In the genomic region with DNA sequence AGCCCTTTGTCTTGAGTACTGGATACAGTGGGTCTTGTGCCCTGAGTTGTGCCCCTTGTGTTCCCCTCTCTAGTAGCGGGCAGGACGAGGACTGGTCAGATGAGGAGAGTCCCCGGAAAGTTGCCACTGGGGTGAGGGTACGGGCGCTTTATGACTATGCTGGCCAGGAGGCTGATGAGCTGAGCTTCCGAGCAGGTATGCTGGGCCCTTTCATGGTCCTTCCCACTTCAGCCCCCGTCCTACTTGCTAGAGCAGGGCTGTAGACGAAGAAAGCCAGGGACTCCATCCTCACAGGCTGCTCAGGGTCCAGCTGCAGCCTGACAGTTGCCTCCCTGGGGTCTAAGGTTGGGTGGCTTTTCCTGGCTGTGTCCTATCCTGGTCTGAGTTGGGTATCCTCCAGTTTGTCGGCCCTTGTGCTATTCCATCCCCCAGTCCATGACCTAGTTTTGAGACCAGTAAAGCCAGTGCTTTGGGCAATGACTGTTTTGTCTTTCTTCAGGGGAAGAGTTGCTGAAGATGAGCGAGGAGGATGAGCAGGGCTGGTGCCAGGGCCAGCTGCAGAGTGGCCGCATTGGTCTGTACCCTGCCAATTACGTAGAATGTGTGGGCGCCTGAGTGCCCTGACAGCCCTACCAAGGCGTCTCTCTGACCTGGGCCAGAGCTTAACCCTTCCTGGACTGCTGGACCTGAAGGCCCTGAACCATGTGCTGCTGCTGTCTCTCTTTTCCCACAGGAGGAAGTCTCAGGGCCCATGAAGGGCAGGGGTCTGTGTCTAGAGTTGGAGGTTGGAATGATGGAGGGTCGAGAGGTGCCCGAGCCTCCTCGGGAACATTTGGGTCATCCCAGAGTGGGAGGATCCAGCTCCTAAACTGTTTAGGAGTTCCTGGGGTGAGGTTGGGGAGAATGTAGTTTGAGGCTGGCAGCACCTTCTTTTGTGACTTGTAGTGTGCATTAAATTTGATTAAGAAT, we compare ENCODE assay signal across 9 mouse cellular contexts. TPM values are rescaled to one million over a fixed set of nuclear protein-coding genes. Genes with fewer than 3 reads are reported as not detected.
DNase-seq lines count a peak whose midpoint lies in the region; ATAC-seq and TF ChIP-seq lines count a peak whose summit lies in the region.
"Had no signal": no experiment of that assay in that cellular context is flagged by ENCODE, and none has a peak within 500 bp of the region (broad histone marks: within the 10 kb centered on the region; RNA-seq: fewer than 3 reads in every experiment).

No protein-coding gene starts in this region.

- H3K36me3 ChIP-seq in heart, adult 2 months (ENCODE audit: control insufficient read depth, insufficient read depth, low read length): no peaks in the 10 kb centered on the region; the same call in 1 of the 2 replicates
- peaks cover 20% of the 10 kb centered on the region for H3K36me3 ChIP-seq in ES-Bruce4 (ENCODE audit: control insufficient read depth, insufficient read depth, low read length, poor library complexity, severe bottlenecking)
- H3K36me3 ChIP-seq in forebrain, embryonic 16.5 days (ENCODE audit: control insufficient read depth, insufficient read depth): peaks cover 19% of the 10 kb centered on the region
- H3K36me3 ChIP-seq in liver, embryonic 16.5 days (ENCODE audit: control insufficient read depth, insufficient read depth): peaks cover 24% of the 10 kb centered on the region

- peaks cover 2% of the 10 kb centered on the region; the same call in 1 of the 2 replicates for H3K79me2 ChIP-seq in heart, adult 2 months (replicated peaks; ENCODE audit: control insufficient read depth, insufficient read depth, low read length)

- peak overlapping the region; percentile 91 for H3K27ac ChIP-seq in heart, adult 2 months
- H3K27ac ChIP-seq in ES-Bruce4 (ENCODE audit: insufficient read depth, low read length): no peak overlapping the region
- peak overlapping the region; percentile 86 for H3K27ac ChIP-seq in forebrain, embryonic 16.5 days (ENCODE audit: low read length)
- peak overlapping the region; percentile 82 for H3K27ac ChIP-seq in liver, embryonic 16.5 days (ENCODE audit: low read length)

- intact Hi-C loops in heart, adult 2 months (cut with DNase I): no loop called here
- intact Hi-C loops in heart, postnatal 10 days (cut with DNase I): no loop called here

- 85% methylated on average over 17 of the region's 17 CpGs for WGBS in heart, adult 2 months
- WGBS in forebrain, embryonic 16.5 days: 89% methylated on average over 17 of the region's 17 CpGs
- 75% methylated on average over 17 of the region's 17 CpGs for WGBS in liver, embryonic 16.5 days (ENCODE audit: insufficient replicate concordance)

- ATAC-seq in forebrain, embryonic 16.5 days: no peak; the same call in 1 of the 2 replicates
- no peak for ATAC-seq in liver, embryonic 16.5 days (ENCODE audit: low read depth)

- H3K4me1 ChIP-seq in heart, adult 2 months (ENCODE audit: control insufficient read depth, insufficient read depth, low read length): peaks cover 3% of the 10 kb centered on the region
- no peaks in the 10 kb centered on the region for H3K4me1 ChIP-seq in ES-Bruce4 (ENCODE audit: control insufficient read depth, insufficient read depth, low read length)
- peaks cover 16% of the 10 kb centered on the region for H3K4me1 ChIP-seq in forebrain, embryonic 16.5 days (replicated peaks; ENCODE audit: control insufficient read depth, insufficient read depth, low read length)
- H3K4me1 ChIP-seq in liver, embryonic 16.5 days (ENCODE audit: control insufficient read depth, low read depth, low read length): peaks cover 17% of the 10 kb centered on the region

- TF ChIP-seq POLR2A in heart, adult 2 months (IDR thresholded peaks at IDR 0.05; ENCODE audit: insufficient read depth, low read depth, low read length): no peak
- TF ChIP-seq POLR2A in ES-Bruce4 (IDR thresholded peaks at IDR 0.05; ENCODE audit: insufficient read depth, low read length): no peak

- no peaks in the 10 kb centered on the region for H3K27me3 ChIP-seq in heart, adult 2 months (ENCODE audit: control insufficient read depth, insufficient read depth, low read length)
- no peaks in the 10 kb centered on the region for H3K27me3 ChIP-seq in ES-Bruce4 (ENCODE audit: control insufficient read depth, insufficient read depth, low read length, poor library complexity, severe bottlenecking)
- H3K27me3 ChIP-seq in forebrain, embryonic 16.5 days (replicated peaks; ENCODE audit: control insufficient read depth, insufficient read depth, low read length): no peaks in the 10 kb centered on the region
- H3K27me3 ChIP-seq in liver, embryonic 16.5 days (ENCODE audit: control insufficient read depth, insufficient read depth, low read depth, low read length): peaks cover 5% of the 10 kb centered on the region
- H3K27me3 ChIP-seq: Patski had no signal

- no peak for TF ChIP-seq CTCF in heart, adult 2 months (IDR thresholded peaks at IDR 0.05)
- TF ChIP-seq CTCF in ES-Bruce4 (IDR thresholded peaks at IDR 0.05; ENCODE audit: low read depth, low read length): no peak

- peak overlapping the region; percentile 82 for H3K4me2 ChIP-seq in forebrain, embryonic 16.5 days (ENCODE audit: low read length)
- H3K4me2 ChIP-seq in liver, embryonic 16.5 days (ENCODE audit: low read depth, low read length): peak overlapping the region; percentile 89

- no peaks in the 10 kb centered on the region for H3K9me3 ChIP-seq in ES-Bruce4 (replicated peaks; ENCODE audit: control insufficient read depth, insufficient read depth, low read length, poor library complexity, severe bottlenecking)
- H3K9me3 ChIP-seq in forebrain, embryonic 16.5 days (ENCODE audit: control insufficient read depth, low read length): no peaks in the 10 kb centered on the region
- H3K9me3 ChIP-seq in liver, embryonic 16.5 days (replicated peaks; ENCODE audit: control insufficient read depth, low read length): no peaks in the 10 kb centered on the region

- no peak for TF ChIP-seq EP300 in heart, adult 2 months (IDR thresholded peaks at IDR 0.05; ENCODE audit: insufficient read depth, low read depth, low read length)
- TF ChIP-seq EP300 in ES-Bruce4 (IDR thresholded peaks at IDR 0.05; ENCODE audit: insufficient read depth, low read depth, low read length): no peak

- H3K9ac ChIP-seq in heart, adult 2 months (ENCODE audit: low read depth, low read length): no peak overlapping the region
- H3K9ac ChIP-seq in ES-Bruce4 (ENCODE audit: low read depth, poor library complexity, severe bottlenecking): peak overlapping the region; percentile 19
- H3K9ac ChIP-seq in forebrain, embryonic 16.5 days (replicated peaks; ENCODE audit: low read depth, low read length): peak overlapping the region; percentile 68
- peak overlapping the region; percentile 69 for H3K9ac ChIP-seq in liver, embryonic 16.5 days (ENCODE audit: low read depth, low read length)

- no peak for DNase-seq in heart, adult 2 months
- DNase-seq in heart, postnatal 10 days: no peak
- no peak for DNase-seq in Muller cell, postnatal 12 days (ENCODE audit: inconsistent ontology term)
- DNase-seq in layer of hippocampus, postnatal 14 days (ENCODE audit: low spot score in 2 of 2): no peak
- no peak for DNase-seq in gastrocnemius, postnatal 25 days

- H3K4me3 ChIP-seq in heart, adult 2 months: peak overlapping the region; percentile 55
- H3K4me3 ChIP-seq in ES-Bruce4 (ENCODE audit: low read depth, low read length): peak overlapping the region; percentile 57; the same call in 1 of the 2 replicates
- H3K4me3 ChIP-seq in forebrain, embryonic 16.5 days (replicated peaks; ENCODE audit: low read length): peak overlapping the region; percentile 77
- peak overlapping the region; percentile 86 for H3K4me3 ChIP-seq in liver, embryonic 16.5 days (ENCODE audit: low read depth, low read length)

RNA-seq across cellular contexts. Expression of gene Arfgap2, which starts 0.8 kb away (rescaled TPM):
- 10 to 100 TPM; 54.7 to 58.2 TPM for total RNA-seq in heart, adult 2 months (2021)
- polyA plus RNA-seq in heart, adult 2 months (2012; rRNA removed): 35.0 and 43.2 TPM in 2 replicates
- total RNA-seq in heart, postnatal 10 days (2021): 10 to 100 TPM; 64.2 to 64.5 TPM
- 35.3 and 40.9 TPM in 2 replicates for polyA plus RNA-seq in ES-Bruce4 (2011; ENCODE audit: insufficient read depth, insufficient read length, low read depth, missing spikeins)
- polyA plus RNA-seq in forebrain, embryonic 16.5 days (2015; fragmentation: Nextera tagmentation; extraction: Ambion mirVana): 77.5 and 77.7 TPM in 2 replicates
- 64.8 and 65.8 TPM in 2 replicates for polyA plus RNA-seq in liver, embryonic 16.5 days (2015; fragmentation: Nextera tagmentation; extraction: Ambion mirVana)
- 10 to 100 TPM; 63.9 to 65.1 TPM for total RNA-seq in layer of hippocampus, postnatal 14 days (2021)
- 100 to 1,000 TPM; 100 to 119 TPM for total RNA-seq in gastrocnemius, postnatal 25 days (2021)

RNA-seq across cellular contexts. Expression of gene Pacsin3, which starts 8.2 kb away (rescaled TPM):
- total RNA-seq in heart, adult 2 months (2021): 100 to 1,000 TPM; 141 to 157 TPM
- 139 and 165 TPM in 2 replicates for polyA plus RNA-seq in heart, adult 2 months (2012; rRNA removed)
- total RNA-seq in heart, postnatal 10 days (2021): 100 to 1,000 TPM; 102 to 119 TPM
- polyA plus RNA-seq in ES-Bruce4 (2011; ENCODE audit: insufficient read depth, insufficient read length, low read depth, missing spikeins): 18.0 and 19.9 TPM in 2 replicates
- polyA plus RNA-seq in forebrain, embryonic 16.5 days (2015; fragmentation: Nextera tagmentation; extraction: Ambion mirVana): 19.2 and 20.4 TPM in 2 replicates
- polyA plus RNA-seq in liver, embryonic 16.5 days (2015; fragmentation: Nextera tagmentation; extraction: Ambion mirVana): 18.2 and 19.9 TPM in 2 replicates
- total RNA-seq in layer of hippocampus, postnatal 14 days (2021): 10 to 100 TPM; 23.2 to 25.5 TPM
- 100 to 1,000 TPM; 265 to 364 TPM for total RNA-seq in gastrocnemius, postnatal 25 days (2021)

RNA-seq across cellular contexts. Expression of gene Ddb2, which starts 27.2 kb away (rescaled TPM):
- total RNA-seq in heart, adult 2 months (2021): 1 to 10 TPM; 2.7 to 3.2 TPM
- polyA plus RNA-seq in heart, adult 2 months (2012; rRNA removed): 8.5 and 12.6 TPM in 2 replicates
- 1 to 10 TPM; 5.4 to 6.7 TPM for total RNA-seq in heart, postnatal 10 days (2021)
- polyA plus RNA-seq in ES-Bruce4 (2011; ENCODE audit: insufficient read depth, insufficient read length, low read depth, missing spikeins): 19.3 and 22.3 TPM in 2 replicates
- polyA plus RNA-seq in forebrain, embryonic 16.5 days (2015; fragmentation: Nextera tagmentation; extraction: Ambion mirVana): 16.6 and 17.0 TPM in 2 replicates
- 5.9 and 6.2 TPM in 2 replicates for polyA plus RNA-seq in liver, embryonic 16.5 days (2015; fragmentation: Nextera tagmentation; extraction: Ambion mirVana)
- total RNA-seq in layer of hippocampus, postnatal 14 days (2021): 1 to 10 TPM; 7.3 to 9.1 TPM
- 1 to 10 TPM; 2.2 to 2.6 TPM for total RNA-seq in gastrocnemius, postnatal 25 days (2021)
